Mouse (Mus musculus) thymus, postnatal 0 days (tissue): ENCODE results near the gene Sars2. TPM values are rescaled to one million over a fixed set of nuclear protein-coding genes. Genes with fewer than 3 reads are reported as not detected.
"Not testable (repeated sequence)": the region's sequence is repeated elsewhere in the genome, so short reads cannot be mapped to it uniquely, and the experiment has no call there.

Experiments
- DNase-seq: peaks from one replicate; pipeline ENCODE4 v3.0.0-alpha.2; 2015; ENCODE audit warnings: low spot score
- polyA plus RNA-seq: library from polyadenylated mRNA; unstranded; fragments of >200 nt; fragmentation: Nextera tagmentation; extraction: Ambion mirVana; gene quantifications from 2 replicates; pipeline ENCODE4 v1.2.1, GENCODE M21; 2015

Gene Sars2
- 22.5 and 25.3 TPM in 2 replicates for polyA plus RNA-seq

DNA sequence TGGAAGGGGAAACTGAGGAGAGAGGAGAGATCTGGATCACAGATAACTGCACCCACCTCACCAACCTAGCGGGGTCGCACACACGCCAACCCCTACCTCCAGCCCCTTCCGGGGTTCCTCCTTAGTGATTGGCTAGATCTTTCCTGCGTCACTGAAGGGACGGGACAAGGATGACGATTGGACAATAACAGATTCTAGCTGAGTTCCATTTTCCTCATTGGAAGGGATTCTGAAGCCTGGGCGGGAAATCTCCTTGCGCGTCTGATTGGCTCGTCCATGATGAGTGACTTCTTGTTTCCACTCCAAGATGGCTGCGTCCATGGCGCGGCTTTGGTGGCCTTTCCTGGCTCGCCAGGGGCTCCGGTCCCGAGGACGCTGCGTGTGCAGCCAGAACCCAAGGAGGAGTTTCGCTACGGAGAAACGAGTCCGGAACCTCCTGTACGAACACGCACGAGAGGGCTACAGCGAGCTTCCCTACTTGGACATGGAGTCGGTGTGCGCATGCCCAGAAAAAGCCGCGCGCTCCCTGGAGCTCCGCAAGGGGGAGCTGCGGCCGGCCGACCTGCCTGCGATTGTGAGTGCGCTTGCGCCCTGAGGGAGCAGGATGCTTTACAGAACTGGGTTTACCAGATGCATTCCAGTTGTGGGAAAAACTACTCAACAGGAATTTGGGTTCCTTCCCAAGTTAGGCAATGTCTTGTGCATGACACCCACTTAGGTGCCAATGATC is at the start of gene Sars2, which contains the start of gene Mrps12:
Sars2 (plus strand) TSS at position 284 of the 730 bp plus-strand sequence.
Mrps12 (minus strand) TSS at position 112 of the 730 bp plus-strand sequence.
- peak; percentile 98 for DNase-seq

DNA sequence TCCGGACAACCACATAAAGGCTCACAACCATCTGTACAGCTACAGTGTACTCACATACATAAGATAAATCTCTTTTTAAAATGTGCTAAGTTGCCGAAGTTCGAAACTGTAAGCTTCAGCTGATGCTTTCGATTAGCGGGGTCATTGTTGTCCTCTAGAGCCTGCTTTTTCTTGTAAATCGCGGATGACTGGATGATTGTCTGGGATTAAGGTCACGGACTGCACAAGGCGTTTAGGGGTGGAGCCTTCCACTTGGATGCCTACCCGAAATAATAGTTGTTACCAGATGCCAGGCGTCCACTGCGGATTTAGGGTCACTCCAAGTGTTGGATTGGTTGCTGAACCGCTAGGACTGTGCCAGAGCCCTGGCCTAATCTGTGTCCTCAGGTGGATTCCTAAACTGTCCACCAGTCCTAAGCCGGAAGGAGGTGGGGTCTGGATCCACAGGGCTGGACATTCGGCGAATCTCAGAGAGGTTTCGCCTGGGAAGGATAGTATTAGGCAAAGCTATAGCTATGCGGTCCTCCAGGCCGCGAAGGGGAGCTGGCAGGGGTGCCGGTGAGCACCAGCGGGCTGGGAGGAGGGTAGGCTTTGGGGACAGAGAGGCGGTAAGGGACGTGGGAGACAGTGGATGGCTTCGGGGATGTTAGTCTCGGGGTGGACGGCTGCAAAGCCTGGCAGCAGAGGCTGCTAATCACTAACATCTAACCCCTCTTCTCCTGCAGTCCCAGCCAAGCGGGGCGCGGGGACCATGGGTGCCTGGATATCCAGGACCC is 49.1 kb upstream of the Sars2 start, which contains the start of gene Fbxo27:
Fbxo27 (plus strand) TSS at position 305 of the 776 bp plus-strand sequence.
- no peak for DNase-seq

DNA sequence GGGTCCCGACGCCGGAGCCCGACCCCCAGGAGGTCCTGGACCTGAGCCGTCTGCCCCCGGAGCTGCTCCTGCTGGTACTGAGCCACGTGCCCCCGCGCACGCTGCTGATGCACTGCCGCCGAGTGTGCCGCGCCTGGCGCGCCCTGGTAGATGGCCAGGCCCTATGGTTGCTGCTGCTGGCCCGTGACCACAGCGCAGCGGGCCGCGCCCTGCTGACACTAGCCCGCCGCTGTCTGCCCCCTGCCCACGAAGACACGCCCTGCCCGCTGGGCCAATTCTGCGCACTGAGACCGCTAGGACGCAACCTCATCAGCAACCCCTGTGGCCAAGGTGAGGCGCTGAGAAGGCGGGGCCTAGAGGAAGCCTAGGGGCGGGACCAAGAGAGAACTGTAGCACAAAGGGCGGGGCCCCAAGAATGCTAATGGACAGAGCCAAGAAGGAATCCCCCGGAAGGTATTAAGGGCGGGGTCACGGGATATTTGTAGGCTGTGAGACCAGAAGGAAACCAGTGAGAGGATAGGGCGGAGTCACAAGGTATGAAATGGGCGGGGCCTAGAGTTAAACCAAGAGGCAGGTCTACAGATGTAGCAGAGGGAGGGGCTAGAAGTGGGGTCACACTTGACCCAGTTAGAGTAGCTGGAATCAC is 48.3 kb upstream of the Sars2 start:
- peak; percentile 97 for DNase-seq

DNA sequence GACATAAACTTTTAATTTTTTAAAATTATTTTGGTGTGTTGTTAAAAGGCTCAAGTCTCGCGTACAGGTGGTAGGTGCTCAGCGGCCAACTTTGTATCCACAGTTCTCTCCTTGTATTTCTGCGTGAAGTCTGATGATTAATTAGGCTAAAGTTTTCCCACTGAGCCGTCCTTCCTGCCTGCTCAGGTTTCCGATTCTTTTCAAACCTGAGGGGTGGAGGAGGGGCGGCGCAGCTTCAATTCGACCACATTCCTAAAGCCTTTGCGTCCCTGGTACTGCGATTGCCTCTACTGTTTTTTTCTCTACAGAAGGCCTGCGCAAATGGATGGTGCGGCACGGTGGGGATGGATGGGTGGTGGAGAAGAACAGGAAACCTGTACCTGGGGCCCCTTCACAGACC is 47.4 kb upstream of the Sars2 start:
- peak; percentile 39 for DNase-seq

DNA sequence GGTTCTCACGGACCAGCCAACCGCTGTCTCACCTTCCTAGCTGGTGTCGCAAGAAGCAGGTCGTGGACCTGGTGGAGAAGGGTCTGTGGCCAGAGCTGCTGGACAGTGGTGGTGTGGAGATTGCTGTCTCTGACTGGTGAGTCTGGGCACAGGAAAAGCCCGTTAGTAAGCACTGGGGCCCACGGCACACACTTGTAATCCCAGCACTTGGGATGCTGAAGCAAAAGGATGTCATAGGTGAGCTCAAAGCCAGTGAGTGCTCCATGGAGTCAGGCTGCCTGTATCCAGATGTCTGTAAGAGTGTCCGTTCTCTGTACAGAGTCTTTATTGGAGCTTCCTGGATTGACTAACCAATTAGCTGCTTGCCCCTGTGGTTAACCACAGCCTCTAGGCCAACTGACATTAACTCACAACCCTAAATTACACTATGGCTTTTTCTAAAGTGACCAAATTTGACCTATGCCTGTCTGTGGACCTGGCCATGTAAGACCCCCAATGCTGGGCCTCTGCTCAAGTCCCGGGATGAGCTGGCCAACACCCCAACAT is 46.8 kb upstream of the Sars2 start:
- DNase-seq: no peak

DNA sequence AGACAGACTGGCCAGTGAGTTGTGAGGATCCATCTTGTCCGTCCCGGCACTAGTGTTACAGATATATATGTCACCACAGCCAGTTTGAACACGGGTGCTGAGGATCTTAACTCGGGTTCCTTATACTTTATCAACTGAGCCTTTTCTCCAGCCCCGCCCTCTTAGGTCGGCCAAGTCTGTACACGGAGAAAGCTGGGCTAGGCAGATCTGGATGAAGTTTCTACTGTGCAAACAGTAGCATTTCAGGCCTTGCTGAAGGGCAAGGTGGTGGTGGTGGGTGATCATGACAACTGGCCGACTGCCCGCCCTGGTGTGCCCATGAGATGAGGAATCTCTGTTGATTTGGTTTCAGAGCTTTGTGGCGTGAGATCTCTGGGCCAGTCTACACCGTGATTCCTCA is 44.5 kb upstream of the Sars2 start:
- no peak for DNase-seq

DNA sequence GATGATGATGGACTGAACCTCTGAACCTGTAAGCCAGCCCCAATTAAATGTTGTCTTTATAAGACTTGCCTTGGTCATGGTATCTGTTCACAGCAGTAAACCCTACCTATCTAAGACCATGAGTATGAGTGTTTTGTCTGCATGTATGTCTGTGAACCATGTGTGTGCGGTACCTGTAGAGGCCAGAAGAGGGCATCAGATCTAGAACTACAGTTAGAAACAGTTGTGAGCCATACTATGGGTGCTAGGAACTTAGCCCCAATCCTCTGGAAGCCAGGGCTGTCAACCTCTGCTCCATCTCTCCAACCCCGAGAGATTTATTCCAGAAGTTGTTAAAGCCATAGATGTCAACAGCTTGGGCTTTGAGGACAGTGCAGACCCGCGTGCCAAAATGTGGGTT is 41.5 kb upstream of the Sars2 start:
- no peak for DNase-seq

DNA sequence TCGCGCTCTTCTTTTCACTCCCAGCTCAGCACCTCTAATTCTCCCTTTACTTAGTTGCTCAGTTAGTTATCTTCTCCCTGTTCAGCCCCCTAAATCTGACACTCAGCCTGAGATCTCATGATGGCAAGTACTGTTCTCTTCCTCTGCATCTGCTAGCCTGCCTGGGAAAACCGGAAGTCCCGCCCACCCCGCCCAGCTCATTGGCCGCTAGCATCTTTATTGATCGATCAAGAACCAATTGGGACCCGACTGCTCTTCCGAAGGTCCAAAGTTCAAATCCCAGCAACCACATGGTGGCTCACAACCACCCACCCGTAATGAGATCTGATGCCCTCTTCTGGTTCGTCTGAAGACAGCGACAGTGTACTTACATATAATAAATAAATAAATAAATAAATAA is 40.5 kb upstream of the Sars2 start:
- DNase-seq: not testable (repeated sequence)

DNA sequence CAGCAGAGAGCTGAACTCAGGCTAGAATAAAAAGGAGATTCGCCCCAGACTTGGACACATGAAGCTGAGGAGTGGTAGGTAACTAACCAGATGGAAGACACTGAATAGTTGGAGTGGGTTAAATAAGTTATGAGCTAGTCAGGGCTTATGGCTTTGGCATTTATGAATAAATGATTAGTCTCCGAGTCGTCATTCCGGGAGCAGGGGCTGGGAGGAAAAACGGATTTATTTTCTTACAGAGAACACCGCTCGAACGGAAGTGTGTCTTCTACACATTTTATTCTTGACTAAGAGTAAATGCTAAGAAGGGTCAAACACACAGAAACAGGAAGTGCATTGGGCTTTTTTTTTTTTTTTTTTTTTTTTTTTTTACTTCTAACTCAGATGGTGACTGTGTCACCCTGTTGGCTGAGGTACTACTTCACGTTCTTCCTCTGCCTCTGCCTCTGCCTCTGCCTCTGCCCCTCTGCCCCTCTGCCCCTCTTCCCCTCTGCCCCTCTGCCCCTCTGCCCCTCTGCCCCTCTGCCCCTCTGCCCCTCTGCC is 39.1 kb upstream of the Sars2 start:
- DNase-seq: peak; percentile 31

DNA sequence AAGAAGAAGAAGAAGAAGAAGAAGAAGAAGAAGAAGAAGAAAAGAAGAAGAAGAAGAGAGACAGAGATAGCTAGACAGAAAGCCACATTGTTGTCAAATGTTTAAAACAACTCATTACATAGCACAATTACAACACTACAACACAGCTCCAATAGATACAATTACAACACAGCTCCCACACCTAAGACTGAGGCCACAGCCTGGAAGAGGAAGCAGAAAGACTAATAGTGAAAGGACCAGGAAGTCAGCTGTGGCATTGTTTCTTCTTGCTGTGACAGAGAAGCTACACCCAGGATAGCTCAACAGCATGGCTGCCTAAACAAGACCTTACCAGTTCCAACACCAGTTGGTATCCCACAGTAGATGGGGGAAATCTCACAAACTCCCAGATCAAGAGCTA is 32.3 kb upstream of the Sars2 start:
- no peak for DNase-seq

DNA sequence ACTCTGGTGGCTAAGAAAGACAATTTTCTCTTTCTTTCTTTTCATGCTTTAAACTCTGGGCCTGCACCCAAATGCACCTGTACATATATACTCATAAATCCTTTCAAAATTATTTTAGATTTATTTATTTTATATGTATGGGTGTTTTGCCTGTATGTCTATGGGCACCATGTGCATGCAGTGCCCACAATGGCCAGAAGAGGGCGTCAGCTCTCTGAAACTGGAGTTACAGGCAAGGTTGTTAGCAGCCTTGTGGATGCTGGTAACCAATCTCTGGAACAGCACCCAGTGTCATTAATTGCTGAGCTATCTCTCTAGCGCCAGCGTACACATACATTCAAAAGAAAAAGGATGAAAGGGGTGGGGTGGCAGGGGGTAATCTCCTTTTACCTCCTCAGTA is 30.8 kb upstream of the Sars2 start:
- DNase-seq: no peak

DNA sequence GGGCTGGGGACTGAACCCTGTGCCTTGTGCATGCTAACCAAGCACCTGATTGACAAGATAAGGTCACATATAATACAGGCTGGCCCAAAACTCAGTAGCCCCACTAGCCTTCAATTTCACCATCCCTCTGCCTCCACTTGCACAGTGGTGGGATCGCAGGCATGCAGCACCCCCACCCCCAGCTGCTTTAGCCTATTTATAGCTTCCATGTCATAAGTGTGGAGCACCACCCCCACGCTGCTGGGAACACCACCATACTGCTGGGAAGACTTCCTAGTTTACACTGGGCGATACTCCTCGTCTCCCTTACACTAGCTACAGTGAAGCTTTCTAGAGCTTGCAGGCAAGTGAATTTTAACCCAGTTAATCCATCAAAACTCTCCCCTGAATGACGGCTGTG is 27.1 kb upstream of the Sars2 start:
- no peak for DNase-seq

DNA sequence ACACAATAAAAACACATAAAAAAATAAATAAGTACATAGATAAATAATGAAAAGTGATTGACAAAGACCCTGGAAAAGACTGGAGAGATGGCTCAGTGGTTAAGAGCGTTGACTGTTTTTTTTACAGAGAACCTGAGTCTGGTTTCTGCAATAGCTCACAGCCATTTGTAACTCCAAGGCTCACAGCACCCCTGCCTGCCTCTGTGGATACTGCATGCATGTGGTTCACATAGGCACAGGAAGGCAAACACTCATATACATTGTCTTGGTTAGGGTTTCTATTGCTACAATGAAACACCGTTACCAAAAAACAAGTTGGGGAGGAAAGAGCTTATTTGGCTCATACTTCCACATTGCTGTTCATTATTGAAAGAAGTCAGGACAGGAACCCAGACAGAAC is 26.2 kb upstream of the Sars2 start:
- DNase-seq: no peak

DNA sequence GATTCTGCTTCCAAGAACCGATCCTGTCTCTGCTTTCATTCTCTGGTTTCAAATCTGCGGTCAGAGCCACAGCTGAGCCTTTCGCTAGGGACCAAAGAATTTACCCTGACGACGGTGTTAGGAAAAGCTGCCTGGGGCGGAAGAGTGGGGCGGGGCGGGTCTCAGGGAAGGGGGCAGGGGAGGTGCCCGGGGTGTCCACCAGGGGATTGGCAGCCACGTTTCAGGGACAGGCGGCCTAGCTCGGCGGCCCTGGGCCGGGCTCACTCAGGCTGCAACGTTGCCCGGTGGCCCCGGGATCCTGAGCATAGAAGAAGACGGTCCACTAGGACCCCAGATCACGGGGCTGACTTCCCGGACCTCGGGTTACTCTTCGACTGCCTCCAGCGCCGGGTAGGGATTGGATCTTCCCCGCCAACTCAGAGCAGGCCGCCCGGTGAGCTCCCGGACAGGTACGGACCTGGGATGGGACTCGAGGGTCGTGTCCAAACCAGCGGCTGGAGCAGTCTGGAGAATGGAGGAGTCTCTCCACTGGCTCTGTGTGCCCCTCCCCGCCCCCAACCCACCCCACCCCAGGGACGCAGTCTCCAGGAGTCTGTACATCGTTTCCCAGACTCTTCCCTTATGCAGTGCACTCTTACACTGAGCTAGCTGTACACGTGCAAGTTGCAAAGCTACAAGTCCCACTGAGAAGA is 25.1 kb upstream of the Sars2 start, which contains the start of gene Fbxo17:
Fbxo17 (plus strand) TSS at position 215 of the 692 bp plus-strand sequence.
- peak; percentile 58 for DNase-seq

DNA sequence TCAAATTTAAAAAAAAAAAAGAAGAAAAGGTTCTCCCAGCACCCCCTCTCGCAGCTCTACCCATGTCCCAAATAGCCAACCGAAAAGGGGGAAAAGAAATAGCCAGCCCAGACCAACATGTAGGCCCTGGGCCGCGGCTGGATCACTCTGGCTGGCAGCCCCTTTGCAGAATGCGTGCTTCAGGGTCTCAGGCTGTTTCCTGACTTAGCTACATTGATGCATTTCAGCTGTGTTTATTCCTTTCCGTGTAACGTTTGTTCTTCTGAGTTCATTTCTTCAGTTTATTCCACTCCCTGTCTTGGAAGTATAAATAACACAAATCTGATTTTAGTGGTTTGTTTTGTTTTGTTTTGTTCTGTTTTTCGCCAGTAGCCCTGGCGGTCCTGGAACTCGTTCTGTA is 24.1 kb upstream of the Sars2 start:
- DNase-seq: no peak

DNA sequence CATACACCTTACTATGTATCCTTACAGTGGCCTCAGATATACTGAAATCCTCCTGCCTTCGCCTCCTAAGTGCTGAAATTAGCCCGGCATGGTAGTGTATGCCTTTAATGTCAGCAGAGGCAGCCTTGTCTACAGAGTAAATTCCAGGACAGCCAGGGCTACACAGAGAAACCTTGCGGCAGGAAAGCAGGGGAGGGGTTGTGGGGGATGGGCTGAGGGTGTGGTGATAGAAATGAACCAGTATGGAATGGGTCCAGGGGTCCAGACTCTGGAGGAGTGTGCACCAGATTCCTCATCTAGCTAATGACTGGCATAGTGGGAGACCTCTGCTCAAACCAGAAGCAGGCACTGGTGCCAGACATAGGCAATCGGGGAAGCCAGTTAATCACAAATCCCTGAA is 22.6 kb upstream of the Sars2 start:
- no peak for DNase-seq

DNA sequence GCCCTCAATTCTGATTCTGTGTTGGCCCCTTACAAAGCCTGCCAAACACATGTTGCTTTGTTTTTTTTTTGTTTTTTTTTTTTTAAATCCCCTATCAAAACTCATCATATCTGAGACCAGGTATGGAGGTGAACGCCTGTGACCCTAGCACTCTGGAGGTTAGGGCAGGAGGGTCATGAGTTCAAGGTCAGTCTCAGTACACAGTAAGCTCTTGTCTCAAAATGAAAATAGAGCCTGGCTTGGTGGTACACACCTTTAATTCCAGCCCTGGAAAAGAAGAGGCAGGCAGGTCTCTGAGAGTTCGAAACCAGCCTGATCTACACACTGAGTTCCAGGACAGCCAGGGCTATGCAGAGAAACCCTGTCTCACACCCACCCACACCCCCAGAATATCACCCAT is 22.1 kb upstream of the Sars2 start:
- no peak for DNase-seq

DNA sequence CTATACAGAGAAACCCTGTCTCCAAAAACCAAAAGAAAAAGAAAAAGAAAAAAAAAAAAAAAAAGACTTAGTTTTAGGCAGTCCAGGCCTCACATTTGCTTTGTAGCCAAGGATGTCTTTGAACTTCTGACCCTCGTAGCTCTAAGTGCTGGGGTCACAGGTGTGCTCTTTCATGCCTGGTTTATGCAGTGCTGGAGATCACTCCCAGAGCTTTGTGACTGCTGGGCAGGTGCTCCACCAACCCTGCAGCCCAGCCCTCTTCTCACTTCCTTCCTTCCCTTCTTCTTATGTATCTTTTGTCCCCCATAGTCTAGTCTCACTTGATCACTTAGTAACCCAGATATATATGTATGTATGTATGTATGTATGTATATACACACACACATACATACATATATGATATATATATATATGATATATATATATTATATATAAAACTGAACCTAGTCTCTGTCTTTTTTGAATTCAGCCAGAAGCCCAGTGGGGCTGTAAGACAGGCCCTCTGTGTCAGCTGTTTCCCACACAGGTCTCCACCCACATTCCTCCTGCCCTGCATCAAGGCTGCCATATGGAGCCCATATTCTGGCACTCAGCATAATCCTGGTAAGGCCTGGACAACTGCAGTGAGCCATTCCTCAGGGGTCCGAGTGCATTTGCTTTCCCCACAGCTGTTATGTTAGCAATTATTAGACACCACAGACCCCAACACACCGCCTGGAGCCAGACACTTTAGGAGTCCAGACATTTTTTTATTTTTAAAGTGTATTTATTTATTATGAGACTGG is 20.8 kb upstream of the Sars2 start:
- peak; percentile 32 for DNase-seq

DNA sequence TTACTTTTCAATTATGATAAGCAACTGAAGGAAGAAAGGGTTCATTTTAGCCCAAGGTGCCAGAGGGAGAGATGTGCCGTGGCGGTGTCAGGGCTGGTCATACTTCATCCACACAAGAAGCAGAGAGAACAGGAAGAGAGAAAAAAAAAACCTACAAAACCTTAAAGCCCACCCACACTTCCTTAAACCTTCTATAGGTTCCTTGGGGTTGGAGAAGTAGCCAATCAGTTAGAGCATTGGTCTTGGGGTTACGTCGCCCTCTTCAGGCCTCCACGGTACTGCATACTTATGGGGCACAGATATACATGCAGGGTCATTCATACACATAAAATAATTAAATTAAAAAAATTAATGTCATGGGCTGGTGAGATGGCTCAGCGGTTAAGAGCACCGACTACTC is 19.7 kb upstream of the Sars2 start:
- DNase-seq: peak; percentile 22

DNA sequence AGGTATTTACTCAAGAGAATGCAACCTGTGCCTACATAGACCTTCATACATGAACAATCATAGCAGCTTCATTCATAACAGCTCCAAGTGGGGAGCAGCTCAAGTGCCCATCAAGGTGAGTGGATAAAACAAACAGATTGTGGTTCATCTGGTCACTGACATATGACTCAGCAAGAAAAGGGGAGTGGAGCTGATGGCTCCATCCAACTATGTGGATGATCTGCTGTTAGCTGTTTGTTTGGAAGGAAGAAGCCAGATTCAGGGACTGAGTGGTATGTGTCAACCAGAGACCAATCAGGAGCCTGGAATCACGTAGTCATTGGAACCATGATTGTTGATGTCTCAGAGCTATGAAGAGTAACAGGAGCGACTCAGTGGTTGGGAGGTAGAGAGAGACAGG is 17.2 kb upstream of the Sars2 start:
- no peak for DNase-seq
